Mouse (Mus musculus) midbrain, embryonic 12.5 days (tissue): ENCODE results near the gene Nhlrc4. TPM values are rescaled to one million over a fixed set of nuclear protein-coding genes. Genes with fewer than 3 reads are reported as not detected.

Source experiments
- polyA plus RNA-seq: library from polyadenylated mRNA; unstranded; fragments of >200 nt; fragmentation: Nextera tagmentation; extraction: Ambion mirVana; gene quantifications from 2 replicates; pipeline ENCODE4 v1.2.1, GENCODE M21; 2016

Nhlrc4 gene
- polyA plus RNA-seq, 1 experiment from 2014 or later, result 0.61 TPM

Other genes starting within 250 kb of the Nhlrc4 start
- 0.85 and 1.5 TPM in 2 replicates for gene Gng13, start 227.8 kb downstream of the Nhlrc4 start, polyA plus RNA-seq
- 31.4 and 34.5 TPM in 2 replicates for gene Chtf18, start 217.5 kb downstream of the Nhlrc4 start, polyA plus RNA-seq
- gene Rpusd1, start 217.3 kb downstream of the Nhlrc4 start, polyA plus RNA-seq, result 18.1 and 19.4 TPM in 2 replicates
- gene Mslnl, start 208.9 kb downstream of the Nhlrc4 start, polyA plus RNA-seq, result not detected in 2 replicates
- 0.19 and 0.27 TPM in 2 replicates for gene Msln, start 190.6 kb downstream of the Nhlrc4 start, polyA plus RNA-seq
- 24.8 and 24.9 TPM in 2 replicates for gene Narfl, start 171.2 kb downstream of the Nhlrc4 start, polyA plus RNA-seq
- gene Haghl, start 159.3 kb downstream of the Nhlrc4 start, polyA plus RNA-seq, result 114 and 116 TPM in 2 replicates
- 0.40 and 0.68 TPM in 2 replicates for gene Ccdc78, start 158.4 kb downstream of the Nhlrc4 start, polyA plus RNA-seq
- gene Fam173a, start 152.1 kb downstream of the Nhlrc4 start, polyA plus RNA-seq, result 81.8 and 86.1 TPM in 2 replicates
- not detected in 2 replicates for gene AC134908.4, start 149.3 kb downstream of the Nhlrc4 start, polyA plus RNA-seq
- 59.1 and 68.8 TPM in 2 replicates for gene Metrn, start 147.8 kb downstream of the Nhlrc4 start, polyA plus RNA-seq
- 24.8 and 29.4 TPM in 2 replicates for gene Fbxl16, start 135.9 kb downstream of the Nhlrc4 start, polyA plus RNA-seq
- gene Wdr24, start 121.3 kb downstream of the Nhlrc4 start, polyA plus RNA-seq, result 28.3 and 28.5 TPM in 2 replicates
- 70.7 and 71.1 TPM in 2 replicates for gene Jmjd8, start 116.1 kb downstream of the Nhlrc4 start, polyA plus RNA-seq
- 277 and 283 TPM in 2 replicates for gene Stub1, start 111.6 kb downstream of the Nhlrc4 start, polyA plus RNA-seq
- gene Rhbdl1, start 107.7 kb downstream of the Nhlrc4 start, polyA plus RNA-seq, result 5.8 and 6.0 TPM in 2 replicates
- gene Gm20683, start 103.2 kb downstream of the Nhlrc4 start, polyA plus RNA-seq, result 2.5 and 3.7 TPM in 2 replicates
- 17.7 and 21.1 TPM in 2 replicates for gene Rhot2, start 100.1 kb downstream of the Nhlrc4 start, polyA plus RNA-seq
- gene Wdr90, start 83.5 kb downstream of the Nhlrc4 start, polyA plus RNA-seq, result 38.1 and 38.5 TPM in 2 replicates
- gene Mcrip2, start 76.2 kb downstream of the Nhlrc4 start, polyA plus RNA-seq, result 6.8 and 8.5 TPM in 2 replicates
- gene Mettl26, start 69.9 kb downstream of the Nhlrc4 start, polyA plus RNA-seq, result 59.5 and 65.2 TPM in 2 replicates
- 0.52 and 0.60 TPM in 2 replicates for gene Wfikkn1, start 64.1 kb downstream of the Nhlrc4 start, polyA plus RNA-seq
- gene Rab40c, start 25.2 kb downstream of the Nhlrc4 start, polyA plus RNA-seq, result 38.0 and 38.8 TPM in 2 replicates
- 54.1 and 54.5 TPM in 2 replicates for gene Pigq, start within 50 bp of the Nhlrc4 start, polyA plus RNA-seq
- 0.13 and 0.14 TPM in 2 replicates for gene A930017K11Rik, start 7.6 kb upstream of the Nhlrc4 start, polyA plus RNA-seq
- 30.4 and 30.6 TPM in 2 replicates for gene Capn15, start 40.8 kb upstream of the Nhlrc4 start, polyA plus RNA-seq
- 43.1 and 44.8 TPM in 2 replicates for gene Rab11fip3, start 124.6 kb upstream of the Nhlrc4 start, polyA plus RNA-seq
- 25.1 and 27.7 TPM in 2 replicates for gene Decr2, start 145.4 kb upstream of the Nhlrc4 start, polyA plus RNA-seq
- 48.0 and 50.7 TPM in 2 replicates for gene Nme4, start 150.6 kb upstream of the Nhlrc4 start, polyA plus RNA-seq
- gene Tmem8, start 168.3 kb upstream of the Nhlrc4 start, polyA plus RNA-seq, result 2.1 and 2.9 TPM in 2 replicates
- gene Mrpl28, start 178.5 kb upstream of the Nhlrc4 start, polyA plus RNA-seq, result 194 and 210 TPM in 2 replicates
- gene Axin1, start 193.7 kb upstream of the Nhlrc4 start, polyA plus RNA-seq, result 17.6 and 18.2 TPM in 2 replicates